Mouse (Mus musculus): ENCODE measurements around the gene Zfp467.

DNA sequence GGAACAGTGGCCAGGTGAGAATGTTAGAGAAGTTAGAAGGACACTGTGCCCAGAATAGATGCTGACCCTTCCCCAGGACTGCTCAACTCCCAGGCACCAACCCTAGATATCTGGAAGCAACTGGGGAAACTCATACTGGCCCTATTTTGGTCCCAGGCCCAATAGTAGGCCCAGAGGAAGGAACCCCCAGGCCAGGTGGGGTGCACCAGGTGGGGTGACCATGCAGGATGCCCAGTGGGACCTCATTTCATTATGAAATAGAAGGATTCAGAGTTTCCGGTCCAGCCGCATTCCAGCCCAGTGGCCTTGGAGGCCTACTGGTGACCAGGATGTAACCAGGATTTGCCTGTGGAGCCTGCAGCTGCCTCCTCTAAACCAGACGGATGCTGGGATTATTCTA, 1.3 kb upstream of the Zfp467 start:
- TF ChIP-seq EP300 (IDR thresholded peaks at IDR 0.05) (no peak), CTCF (IDR thresholded peaks at IDR 0.05) (no peak)

Measured in lung, postnatal 0 days (tissue).